Mouse (Mus musculus) hematopoietic stem cell, adult 5-6 weeks (primary cell): ENCODE measurements at regions not wholly inside any gene's neighbourhood (a gene's known extent, or its start where the extent isn't known, plus 50 kb on each side); places are given as distances from the start of the nearest gene placed in this dataset.

Source experiments
- ATAC-seq, 2 experiments: fragments of 125-278 bp in 1 of 2; replicated peaks in 1 of 2; 2 replicates each; pipeline ENCODE4 v1.8.0; 2016 to 2017; ENCODE audit warnings: inconsistent platforms in 2 of 2, mild to moderate bottlenecking in 2 of 2, moderate number of reproducible peaks in 2 of 2, low read depth in 1 of 2, moderate TSS enrichment in 1 of 2; ENCODE audit not compliant: low FRiP score in 2 of 2, poor library complexity in 2 of 2, severe bottlenecking in 2 of 2, insufficient read depth in 1 of 2, low TSS enrichment in 1 of 2

DNA sequence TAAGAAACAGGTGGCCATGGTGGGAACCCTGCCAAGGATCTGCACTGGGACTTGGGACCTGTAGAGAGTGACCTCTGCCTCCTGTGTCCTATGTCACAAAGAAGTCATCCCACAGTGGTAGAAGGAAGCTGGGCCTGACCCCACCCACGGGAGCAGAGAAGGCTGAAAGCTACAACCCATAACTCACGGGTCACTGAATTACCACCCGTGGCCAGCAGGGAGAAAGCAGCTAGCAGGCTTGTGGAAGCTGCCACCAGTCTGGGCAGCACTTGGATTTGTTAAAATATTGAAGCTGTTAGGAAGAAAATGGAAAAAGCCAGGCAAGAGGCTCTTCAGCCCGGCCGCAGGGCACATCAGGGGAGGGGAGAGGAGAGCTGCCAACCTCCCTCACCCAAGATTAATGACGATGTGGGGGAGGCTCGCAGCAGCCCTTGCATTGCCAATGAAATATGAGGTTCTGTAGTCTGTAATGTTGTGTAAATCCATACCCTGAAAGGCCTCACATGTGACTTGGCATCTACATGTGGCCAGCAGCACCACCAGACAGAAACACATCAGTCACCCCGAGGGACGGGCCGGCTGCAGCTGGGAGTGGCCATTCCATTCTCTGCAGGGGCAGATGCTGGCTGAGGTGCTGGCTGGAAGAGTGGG, 94.5 kb downstream of the Olfm1 start:
- ATAC-seq = no peak

DNA sequence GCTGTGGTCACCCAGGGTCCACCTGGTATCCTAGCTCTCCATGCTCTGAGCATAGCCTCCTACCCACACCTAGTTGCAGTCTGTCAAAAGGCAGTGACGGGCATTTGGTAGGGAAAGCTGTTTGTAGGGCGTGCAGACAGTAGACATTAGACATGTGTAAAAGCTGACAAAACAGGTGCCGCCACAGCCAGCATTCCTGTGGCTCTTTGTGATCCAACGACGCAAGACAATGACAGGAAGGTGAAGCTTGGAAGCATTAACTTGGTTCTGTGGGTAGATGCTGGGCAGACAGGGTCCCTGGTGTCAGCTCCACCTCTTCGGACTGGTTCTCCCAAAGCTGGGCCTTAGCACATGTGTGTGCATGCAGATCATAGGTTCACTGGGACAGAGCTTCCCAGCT, 96.5 kb downstream of the Olfm1 start:
- ATAC-seq = no peak

DNA sequence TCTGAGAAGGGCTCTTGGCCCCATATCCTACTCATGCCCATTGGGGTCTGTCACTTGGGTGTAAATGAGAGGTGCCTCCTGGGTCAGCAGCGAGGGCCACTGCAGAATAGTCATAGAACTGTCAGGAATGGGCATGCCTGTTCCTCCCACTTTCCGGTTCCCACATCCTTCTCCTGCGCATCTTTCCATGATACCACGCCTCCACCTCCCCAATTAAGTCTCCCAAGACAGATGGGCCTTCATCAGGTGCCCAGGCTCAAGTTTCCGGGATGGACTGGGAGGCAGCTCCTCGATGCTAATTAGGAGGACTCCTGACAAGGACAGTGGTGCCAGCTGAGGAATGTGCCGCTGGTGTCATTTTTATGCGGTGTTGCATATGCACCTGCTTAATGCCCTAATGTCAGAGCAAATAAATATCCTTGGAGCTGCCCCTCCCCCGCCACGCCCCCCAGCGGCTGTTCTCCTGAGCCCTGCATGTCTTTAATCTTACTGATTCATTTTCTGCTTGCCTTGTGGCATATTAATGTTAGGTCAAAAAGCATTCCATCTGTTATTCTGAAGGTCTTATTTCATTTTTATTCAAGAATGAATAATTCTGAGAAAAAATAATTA, 97.2 kb downstream of the Olfm1 start:
- no peak for ATAC-seq

DNA sequence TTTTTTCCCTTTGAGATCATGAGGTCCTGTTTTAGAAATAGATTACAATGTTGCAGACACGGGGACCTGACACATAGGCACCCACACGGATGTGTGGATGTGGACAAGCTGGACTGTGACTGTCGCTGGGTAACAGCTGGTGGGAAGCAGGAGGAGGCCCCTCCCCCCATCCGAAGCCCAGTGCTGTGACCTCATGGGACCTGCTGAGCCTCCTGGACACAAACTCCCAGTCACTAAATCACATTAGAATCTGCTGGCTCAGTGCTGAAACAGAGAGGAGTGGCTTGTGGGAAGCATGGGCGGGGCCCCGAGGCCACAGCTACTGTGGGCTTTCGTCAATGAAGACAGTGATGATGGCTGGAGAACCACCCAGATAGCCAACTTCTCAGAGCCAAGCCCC, 101.7 kb downstream of the Olfm1 start:
- ATAC-seq = no peak

- ATAC-seq = no peak
These were observed 103.4 kb downstream of the Olfm1 start for GRCm38 (mm10) chr2:28296183-28296582.

DNA sequence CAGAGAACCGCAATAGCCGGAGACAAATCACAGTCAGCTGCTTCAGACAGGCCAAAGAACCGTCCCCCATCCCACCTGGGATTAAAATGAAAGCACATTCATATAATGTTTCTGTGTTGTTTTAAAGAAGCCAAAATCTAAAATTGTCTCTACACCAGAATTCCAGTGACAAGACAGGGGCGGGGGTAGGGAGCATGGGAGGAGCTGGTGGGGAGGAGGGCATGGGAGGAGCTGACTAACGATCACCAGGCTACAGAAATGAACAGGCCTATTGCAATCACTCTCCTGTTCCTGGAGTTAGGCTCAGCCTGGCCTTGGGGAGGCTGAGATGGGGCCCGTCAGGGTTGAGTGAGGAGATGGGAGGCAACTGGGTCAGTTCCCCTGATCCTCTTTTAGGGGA, 105.9 kb downstream of the Olfm1 start:
- no peak for ATAC-seq

GRCm38 (mm10) chr2:28299346-28299745, 106.6 kb downstream of the Olfm1 start:
- ATAC-seq = no peak

- no peak for ATAC-seq
These were observed 108.5 kb downstream of the Olfm1 start for GRCm38 (mm10) chr2:28301313-28301712.

DNA sequence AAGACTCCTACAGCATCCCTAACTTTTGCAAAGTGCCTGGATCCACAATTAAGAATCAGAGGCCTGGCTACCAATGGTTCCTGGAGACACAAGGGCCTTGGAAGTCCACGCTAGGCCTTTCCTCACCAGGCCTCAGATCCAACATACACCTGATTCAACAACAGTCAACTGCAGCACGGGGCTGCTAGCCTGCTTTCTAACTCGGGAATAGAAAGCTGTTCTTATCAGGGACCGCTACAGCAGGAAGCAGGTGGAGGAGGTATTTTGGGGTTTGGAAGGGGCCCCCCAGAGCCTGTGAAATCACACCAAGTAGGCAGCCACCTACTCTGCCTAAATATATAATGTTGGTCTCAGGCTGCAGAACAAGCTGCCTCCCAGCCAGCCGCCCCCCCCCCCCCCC, 111.1 kb downstream of the Olfm1 start:
- ATAC-seq = no peak

GRCm38 (mm10) chr2:28304712-28305111, 111.9 kb downstream of the Olfm1 start:
- ATAC-seq = peak; percentile 65 to 81; a peak in 3 of 4 replicates

DNA sequence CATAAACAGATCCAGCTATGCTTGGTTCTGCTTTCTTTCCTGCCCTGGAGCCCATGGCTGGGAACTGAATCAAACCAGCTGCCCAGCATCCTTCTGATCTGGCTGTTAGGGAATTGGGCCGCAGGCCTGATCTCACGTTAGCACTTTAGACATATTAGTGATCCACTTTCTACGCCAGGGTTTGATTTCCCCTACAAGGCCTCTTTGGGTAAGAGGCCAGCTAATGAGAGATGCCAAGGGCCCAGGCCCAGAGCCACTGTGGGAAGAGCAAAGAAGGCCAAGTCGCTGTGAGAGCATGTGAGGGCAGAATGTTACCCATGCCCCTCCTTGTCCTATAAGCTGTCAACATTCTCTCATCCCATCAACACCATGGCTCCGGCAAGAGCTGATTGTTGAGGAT, 116.3 kb downstream of the Olfm1 start:
- no peak for ATAC-seq

DNA sequence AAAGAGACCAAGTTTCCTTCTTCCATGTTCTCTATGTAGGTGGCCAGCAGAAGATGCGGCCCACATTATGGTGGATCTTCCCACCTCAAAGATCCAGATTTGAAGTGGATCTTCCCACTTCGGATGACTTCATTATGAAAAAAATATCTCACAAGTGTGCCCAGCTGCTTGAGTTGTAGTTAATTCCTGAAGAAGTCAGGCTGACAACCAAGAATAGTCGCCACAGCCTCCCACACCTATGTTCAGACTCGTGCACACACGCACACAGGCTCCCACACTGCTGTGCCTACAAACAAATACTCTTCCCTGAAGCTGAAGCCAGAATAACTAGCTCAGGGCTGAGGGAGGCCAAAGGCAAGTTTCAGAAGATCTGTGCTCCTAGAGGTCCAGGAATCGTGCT, 119.4 kb downstream of the Olfm1 start:
- ATAC-seq = no peak

DNA sequence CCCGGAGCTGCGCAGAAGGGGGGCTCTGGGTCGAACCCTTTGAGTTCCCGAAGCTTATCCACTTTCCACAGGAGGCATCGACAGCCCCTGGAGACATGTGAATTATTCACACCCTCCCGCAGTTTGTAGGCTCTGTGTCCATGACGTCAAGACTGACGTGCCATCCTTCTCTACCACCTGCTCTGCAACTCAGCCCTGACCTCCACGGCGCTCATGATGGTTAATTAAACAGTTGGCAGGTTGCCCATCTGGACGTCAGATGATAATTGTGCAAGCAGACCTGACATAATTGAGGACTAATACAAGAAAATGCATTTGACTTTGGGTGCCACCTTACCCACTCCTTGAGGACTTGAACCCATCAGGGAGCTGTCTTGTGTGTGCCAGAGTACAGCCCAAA, 121.1 kb upstream of the Ppp1r26 start:
- no peak for ATAC-seq

DNA sequence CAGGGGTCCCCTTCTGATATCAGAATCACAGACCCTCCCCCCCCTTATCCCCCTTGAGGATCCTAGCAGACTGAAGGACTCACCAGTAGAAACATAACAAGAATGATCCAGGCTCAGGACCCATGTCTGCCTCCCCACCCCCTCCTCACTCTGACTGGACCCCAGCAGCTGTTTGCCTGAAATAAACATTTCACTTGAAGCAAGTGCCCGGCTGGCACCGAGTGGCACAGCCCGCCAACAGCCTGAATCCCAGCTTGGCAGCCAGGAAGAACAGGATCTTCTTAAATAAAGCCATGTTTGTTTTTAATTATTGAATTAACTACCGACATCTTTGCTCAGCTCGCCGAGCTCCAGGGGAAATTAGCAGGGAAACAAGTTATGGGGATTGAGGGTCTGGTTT, 120.5 kb upstream of the Ppp1r26 start:
- no peak for ATAC-seq

- ATAC-seq = no peak
These were observed 119.9 kb upstream of the Ppp1r26 start for GRCm38 (mm10) chr2:28326682-28327081.

DNA sequence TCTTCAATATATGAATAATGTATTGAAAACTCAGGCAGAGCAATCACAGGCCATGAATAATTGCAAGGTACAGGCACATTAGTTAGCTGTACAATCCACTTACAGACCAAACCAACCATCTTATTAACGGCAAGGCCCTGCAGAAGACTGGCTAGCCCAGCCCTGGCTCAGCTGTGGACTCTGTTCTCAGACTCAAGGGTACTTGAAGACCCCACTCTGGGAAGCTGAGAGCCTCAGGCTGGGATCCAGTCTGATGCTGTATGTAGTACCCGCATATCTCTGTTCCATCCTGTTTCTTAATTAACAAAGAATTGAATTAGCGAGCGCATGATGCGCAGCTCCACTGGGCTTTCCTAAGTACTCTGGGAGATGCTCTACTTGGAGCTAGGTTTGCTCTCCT, 117.5 kb upstream of the Ppp1r26 start:
- ATAC-seq = no peak

DNA sequence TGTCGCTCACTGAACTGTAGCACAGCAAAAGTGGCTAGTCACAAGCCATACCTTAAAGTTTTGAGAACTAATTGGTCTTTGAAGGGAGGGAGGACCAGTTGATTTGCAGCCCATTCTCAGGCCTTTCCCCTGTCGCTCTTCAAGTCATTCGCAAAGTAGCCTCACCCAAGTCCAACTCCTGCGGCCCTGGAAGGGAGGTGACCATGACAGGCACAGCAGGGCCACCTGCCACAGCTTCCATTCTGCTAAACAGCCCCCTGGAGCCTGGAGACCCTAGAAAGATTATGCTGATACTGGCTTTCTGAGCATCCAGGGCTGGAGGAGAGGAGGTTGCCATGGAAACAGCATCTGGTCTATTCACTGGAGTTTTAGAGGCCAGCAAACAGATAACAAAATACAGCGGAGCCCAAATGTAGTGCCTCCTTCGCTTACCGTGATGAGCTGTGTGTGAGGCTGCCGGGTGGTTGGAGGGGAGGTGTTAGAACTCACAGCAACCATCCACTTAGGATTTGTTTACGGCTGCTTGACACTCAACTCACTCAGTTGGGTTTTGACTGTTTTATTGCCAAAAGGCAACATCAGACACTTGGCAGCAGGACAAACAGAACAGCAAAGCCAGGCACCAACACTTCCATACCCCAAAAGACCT, 111.3 kb upstream of the Ppp1r26 start:
- ATAC-seq = no peak

DNA sequence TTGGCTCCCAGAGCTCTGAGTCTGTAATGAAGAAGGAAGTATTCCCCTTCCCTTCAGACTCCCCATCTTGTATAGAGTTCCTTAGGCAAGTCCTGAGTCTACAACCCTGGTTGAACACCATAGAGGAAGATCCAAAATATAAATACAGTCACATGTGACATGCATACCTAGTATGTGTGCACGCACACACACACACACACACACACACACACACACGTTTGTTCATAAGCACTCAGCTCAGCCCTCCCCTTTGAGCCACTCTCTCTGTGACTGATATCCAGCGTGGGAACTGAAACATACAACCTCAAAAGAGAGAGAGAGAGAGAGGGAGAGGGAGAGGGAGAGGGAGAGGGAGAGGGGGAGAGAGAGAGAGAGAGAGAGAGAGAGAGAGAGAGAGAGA, 110.8 kb upstream of the Ppp1r26 start:
- no peak for ATAC-seq
